Mouse (Mus musculus) macrophage (primary cell): ENCODE results near the gene Stom. TPM values are rescaled to one million over a fixed set of nuclear protein-coding genes. Genes with fewer than 3 reads are reported as not detected.

Experiments
- H3K27ac ChIP-seq: fragments of 350-480 bp; formaldehyde crosslinking; 2 replicates; pipeline ENCODE4 v1.9.0; 2021
- H3K36me3 ChIP-seq: fragments of 350-480 bp; formaldehyde crosslinking; 2 replicates; pipeline ENCODE4 v1.9.0; 2021; ENCODE audit errors: inconsistent target
- H3K4me3 ChIP-seq: fragments of 350-480 bp; formaldehyde crosslinking; 2 replicates; pipeline ENCODE4 v1.9.0; 2021; ENCODE audit errors: inconsistent target
- H3K79me2 ChIP-seq: fragments of 350-480 bp; formaldehyde crosslinking; 2 replicates; pipeline ENCODE4 v1.9.0; 2021; ENCODE audit errors: inconsistent target
- WGBS: methylation state at CpG from one replicate; pipeline ENCODE4 v1.1.7; 2026; ENCODE audit warnings: inconsistent platforms; ENCODE audit not compliant: missing documents; 5-methylcytosine and 5-hydroxymethylcytosine counted together
- polyA plus RNA-seq: library from polyadenylated mRNA; stranded (reverse); fragments of 250-400 nt; gene quantifications from 3 replicates; pipeline ENCODE4 v1.2.4, GENCODE M21; 2018; ENCODE audit warnings: inconsistent platforms

Gene Stom
- polyA plus RNA-seq, 1 experiment from 2014 or later = 528 TPM

- H3K79me2 ChIP-seq = no peaks in the 10 kb centered on the region
- H3K4me3 ChIP-seq = no peak overlapping the region
- peaks cover 85% of the 10 kb centered on the region for H3K36me3 ChIP-seq
- WGBS = 83% methylated on average over 2 of the region's 2 CpGs
- no peak overlapping the region for H3K27ac ChIP-seq
Observed at GRCm38 (mm10) chr2:35299437-35299836, 37.3 kb downstream of the Stom start.

GRCm38 (mm10) chr2:35297703-35298332 lies 39.0 kb downstream of the Stom start:
- WGBS = 34% methylated on average over 15 of the region's 15 CpGs
- no peak overlapping the region for H3K4me3 ChIP-seq
- no peaks in the 10 kb centered on the region for H3K79me2 ChIP-seq
- H3K36me3 ChIP-seq = peaks cover 86% of the 10 kb centered on the region
- H3K27ac ChIP-seq = no peak overlapping the region

DNA sequence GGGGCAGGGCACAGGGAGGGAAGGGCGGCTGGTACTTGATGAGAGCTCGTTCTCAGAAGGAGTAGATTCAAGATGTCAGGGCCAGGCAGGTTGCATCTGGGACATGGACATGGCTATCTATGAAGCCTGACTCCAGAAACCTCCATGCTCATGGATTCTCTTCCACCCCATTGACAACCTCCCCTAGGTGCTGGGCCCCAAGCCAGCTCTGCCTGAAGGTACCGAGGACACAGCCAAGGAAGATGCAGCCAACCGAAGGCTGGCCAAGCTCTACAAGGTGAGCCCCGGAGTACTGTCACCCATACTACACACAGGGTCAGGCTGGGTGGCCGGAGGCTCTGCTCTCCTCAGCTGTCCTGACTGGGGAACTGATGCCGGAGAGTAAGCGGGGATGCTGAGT lies 43.5 kb downstream of the Stom start:
- H3K4me3 ChIP-seq = no peak overlapping the region
- WGBS = 93% methylated on average over 6 of the region's 8 CpGs
- peaks cover 81% of the 10 kb centered on the region for H3K36me3 ChIP-seq
- H3K79me2 ChIP-seq = no peaks in the 10 kb centered on the region
- H3K27ac ChIP-seq = no peak overlapping the region

DNA sequence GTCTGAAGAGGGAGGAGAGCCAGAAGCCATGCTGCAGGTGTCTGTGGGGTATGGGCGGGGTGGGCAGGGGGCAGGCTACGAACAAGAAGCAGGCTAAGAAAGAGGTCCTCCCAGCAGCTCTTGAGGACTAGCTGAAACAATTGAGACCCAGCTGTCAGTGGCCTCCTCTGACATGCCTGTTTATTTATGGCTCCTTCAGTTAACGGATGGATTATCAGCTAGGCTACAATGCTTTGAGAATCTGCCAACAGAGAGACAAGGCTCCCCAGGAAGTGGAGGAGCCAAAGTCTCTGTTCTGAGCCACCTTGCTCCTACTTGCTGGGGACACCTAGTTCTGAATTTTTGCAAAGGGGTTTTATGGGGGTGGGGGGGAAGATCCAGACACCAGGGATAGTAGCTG lies 44.1 kb downstream of the Stom start:
- Histone ChIP-seq H3K27ac (no peak overlapping the region), H3K79me2 (no peaks in the 10 kb centered on the region), H3K36me3 (peaks cover 82% of the 10 kb centered on the region), H3K4me3 (no peak overlapping the region)
- 97% methylated on average over 3 of the region's 3 CpGs for WGBS

DNA sequence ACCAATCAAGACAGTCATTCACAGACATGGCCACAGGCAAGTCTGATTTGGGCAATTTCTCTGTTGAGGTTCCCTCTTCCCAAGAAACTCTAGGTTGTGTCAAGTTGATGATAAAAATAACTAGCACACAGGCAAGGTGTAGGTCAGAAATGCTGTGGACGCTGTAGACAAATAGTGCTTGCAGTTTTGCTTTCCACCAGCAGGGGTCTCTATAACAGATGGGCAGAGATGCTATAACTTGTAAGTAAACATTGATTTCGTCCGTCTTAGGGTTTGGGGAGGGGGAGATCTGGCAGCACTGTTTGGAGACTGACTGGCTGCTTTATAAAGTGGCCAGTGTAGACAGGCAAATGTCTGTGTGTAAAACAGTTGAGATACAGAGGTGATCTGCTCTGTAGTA lies 44.9 kb downstream of the Stom start:
- Histone ChIP-seq H3K27ac (no peak overlapping the region), H3K4me3 (no peak overlapping the region), H3K79me2 (no peaks in the 10 kb centered on the region), H3K36me3 (peaks cover 82% of the 10 kb centered on the region)
- WGBS = 32% methylated on average over 3 of the region's 3 CpGs

DNA sequence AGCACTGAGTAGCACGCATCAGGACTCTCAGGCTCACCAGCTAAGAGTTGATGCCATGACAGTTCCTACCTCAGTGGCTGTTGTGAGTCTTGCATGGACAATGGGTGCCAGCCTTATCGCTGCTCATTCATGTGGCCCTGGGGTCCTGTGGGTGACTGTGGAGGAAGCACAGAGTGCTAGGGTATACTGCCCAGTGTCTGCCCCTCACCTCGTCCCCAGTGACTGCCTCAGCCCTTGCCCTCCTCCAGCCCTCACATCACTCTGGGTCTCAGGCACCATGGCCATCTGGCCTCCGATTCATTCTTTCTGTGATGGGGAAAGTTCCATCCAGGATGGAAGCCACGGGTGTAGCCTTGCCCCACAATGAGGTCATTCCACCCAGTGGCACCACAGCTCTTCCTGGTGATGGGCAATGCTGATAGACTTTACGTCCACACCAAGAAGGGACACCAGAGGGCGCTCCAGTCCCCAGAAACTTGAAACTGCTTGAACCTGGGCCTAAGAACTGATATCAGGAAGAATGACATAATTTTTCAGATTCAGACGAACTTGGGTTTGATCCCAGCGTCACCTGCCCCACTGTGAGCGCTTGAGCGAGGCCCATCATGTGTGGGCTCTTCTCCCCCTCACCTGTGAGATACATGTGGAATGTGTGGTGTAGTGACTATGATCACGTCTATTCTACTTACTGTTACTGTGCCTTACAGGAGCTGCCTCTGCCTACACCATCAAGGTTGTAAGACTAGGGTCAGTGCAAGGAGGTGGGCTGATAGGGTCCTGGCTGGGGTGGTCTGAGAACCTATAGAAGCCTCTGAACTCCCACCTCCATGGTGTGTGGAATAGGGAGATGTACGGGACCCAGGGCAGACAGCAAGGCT lies 47.8 kb downstream of the Stom start:
- H3K4me3 ChIP-seq = no peak overlapping the region
- 38% methylated on average over 13 of the region's 13 CpGs for WGBS
- peaks cover 82% of the 10 kb centered on the region for H3K36me3 ChIP-seq

GRCm38 (mm10) chr2:35287017-35287620 lies 49.7 kb downstream of the Stom start:
- H3K36me3 ChIP-seq = peaks cover 70% of the 10 kb centered on the region
- H3K4me3 ChIP-seq = no peak overlapping the region
- peaks cover 12% of the 10 kb centered on the region; the same call in 1 of the 2 replicates for H3K79me2 ChIP-seq
- WGBS = 90% methylated on average over 12 of the region's 12 CpGs
- H3K27ac ChIP-seq = no peak overlapping the region

More for the DNA sequence above, 47.8 kb downstream of the Stom start:
- H3K79me2 ChIP-seq = no peaks in the 10 kb centered on the region
- no peak overlapping the region for H3K27ac ChIP-seq

DNA sequence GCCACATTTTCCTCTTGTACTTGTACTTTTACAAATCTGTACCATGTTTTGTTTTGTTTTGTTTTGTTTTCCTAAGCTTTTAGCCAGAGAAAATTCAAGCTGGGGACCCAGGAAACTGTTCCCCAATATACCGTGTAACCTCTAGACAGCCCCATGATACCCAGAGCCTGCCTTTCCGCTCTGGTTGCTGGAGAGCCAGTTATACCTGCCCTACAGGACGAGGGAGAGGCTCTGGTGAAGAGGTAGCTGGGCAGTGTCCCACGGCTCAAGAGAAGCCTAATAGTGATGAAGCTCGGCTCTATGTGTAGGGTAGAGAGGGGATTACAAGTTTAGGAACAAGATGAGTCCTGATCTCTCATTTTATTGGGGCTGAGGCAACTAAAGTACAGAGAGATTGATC lies 51.6 kb downstream of the Stom start:
- Histone ChIP-seq H3K36me3 (peaks cover 55% of the 10 kb centered on the region), H3K79me2 (peaks cover 31% of the 10 kb centered on the region), H3K27ac (no peak overlapping the region), H3K4me3 (no peak overlapping the region)
- WGBS = 94% methylated on average over 5 of the region's 5 CpGs

GRCm38 (mm10) chr2:35283997-35284396 lies 52.8 kb downstream of the Stom start:
- Histone ChIP-seq H3K36me3 (peaks cover 45% of the 10 kb centered on the region), H3K27ac (no peak overlapping the region), H3K79me2 (peaks cover 43% of the 10 kb centered on the region), H3K4me3 (no peak overlapping the region)
- WGBS = 94% methylated on average over 4 of the region's 4 CpGs

DNA sequence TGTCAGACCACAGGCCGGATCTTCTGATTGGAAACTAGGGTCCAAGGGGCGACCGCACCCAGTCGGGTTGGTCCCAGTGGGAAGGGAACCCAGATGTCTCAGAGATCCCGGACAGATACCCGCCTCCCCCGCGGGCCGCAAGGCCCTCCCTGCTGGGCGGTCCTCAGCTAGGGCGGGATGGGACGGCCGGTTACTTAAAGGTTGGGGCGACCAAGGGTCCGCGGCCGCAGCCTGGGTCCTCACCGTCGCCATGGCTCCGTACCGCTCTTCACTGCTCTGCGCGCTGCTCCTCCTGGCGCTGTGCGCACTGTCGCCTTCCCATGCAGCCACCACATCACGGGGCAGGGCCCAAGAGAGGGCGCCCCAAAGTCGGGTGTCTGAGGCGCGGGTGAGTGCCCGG lies 54.6 kb downstream of the Stom start:
- WGBS = 30% methylated on average over 31 of the region's 32 CpGs
- Histone ChIP-seq H3K36me3 (peaks cover 38% of the 10 kb centered on the region), H3K27ac (no peak overlapping the region), H3K79me2 (peaks cover 61% of the 10 kb centered on the region), H3K4me3 (no peak overlapping the region)

GRCm38 (mm10) chr2:35280001-35280400 lies 56.8 kb downstream of the Stom start:
- H3K36me3 ChIP-seq = peaks cover 19% of the 10 kb centered on the region
- no peak overlapping the region for H3K27ac ChIP-seq
- H3K79me2 ChIP-seq = peaks cover 83% of the 10 kb centered on the region
- WGBS = 83% methylated on average over 3 of the region's 3 CpGs
- no peak overlapping the region for H3K4me3 ChIP-seq

- peaks cover 11% of the 10 kb centered on the region; the same call in 1 of the 2 replicates for H3K36me3 ChIP-seq
- WGBS = 92% methylated on average over 7 of the region's 7 CpGs
Observed at GRCm38 (mm10) chr2:35278371-35279210, 58.2 kb downstream of the Stom start.

GRCm38 (mm10) chr2:35277686-35278085 lies 59.1 kb downstream of the Stom start:
- H3K79me2 ChIP-seq = peaks cover 100% of the 10 kb centered on the region
- 93% methylated on average over 3 of the region's 3 CpGs for WGBS
- no peak overlapping the region for H3K27ac ChIP-seq
- H3K36me3 ChIP-seq = peaks cover 9% of the 10 kb centered on the region; the same call in 1 of the 2 replicates
- H3K4me3 ChIP-seq = no peak overlapping the region

More at GRCm38 (mm10) chr2:35278371-35279210, 58.2 kb downstream of the Stom start:
- Histone ChIP-seq H3K79me2 (peaks cover 97% of the 10 kb centered on the region), H3K4me3 (no peak overlapping the region), H3K27ac (no peak overlapping the region)

- no peak overlapping the region for H3K27ac ChIP-seq
- no peak overlapping the region for H3K4me3 ChIP-seq
- WGBS = 66% methylated on average over 2 of the region's 2 CpGs
- peaks cover 94% of the 10 kb centered on the region for H3K79me2 ChIP-seq
- peaks cover 9% of the 10 kb centered on the region; the same call in 1 of the 2 replicates for H3K36me3 ChIP-seq
Observed at GRCm38 (mm10) chr2:35273536-35273935, 63.2 kb downstream of the Stom start.
